19 mouse cellular contexts compared by ENCODE assay signal in the genomic region with DNA sequence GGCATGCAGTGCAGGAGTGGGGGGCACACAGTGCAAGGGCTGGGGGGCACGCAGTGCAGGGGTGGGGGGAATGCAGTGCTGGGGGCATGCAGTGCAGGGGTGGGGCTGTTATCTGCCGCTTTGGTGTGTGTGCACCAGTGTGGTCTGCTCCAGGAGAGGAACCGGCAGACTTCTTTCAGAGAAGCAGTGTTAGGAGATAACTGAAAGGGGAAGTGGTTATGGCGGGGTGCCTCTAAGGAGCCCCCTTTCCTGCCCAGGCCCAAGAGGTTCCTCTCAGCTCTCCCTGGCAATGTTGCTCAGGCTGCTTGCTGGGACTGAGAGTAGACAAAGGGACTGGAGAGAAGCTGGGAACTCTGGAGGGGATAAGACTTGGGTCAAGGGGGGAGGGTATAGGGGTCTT. TPM values are rescaled to one million over a fixed set of nuclear protein-coding genes. Genes with fewer than 3 reads are reported as not detected.
DNase-seq lines count a peak whose midpoint lies in the region; ATAC-seq lines count a peak whose summit lies in the region.
"Had no signal": no experiment of that assay in that cellular context is flagged by ENCODE, and none has a peak within 500 bp of the region (broad histone marks: within the 10 kb centered on the region; RNA-seq: fewer than 3 reads in every experiment).

No protein-coding gene starts in this region.

- no peak for DNase-seq in hindbrain, embryonic 10.5 days (ENCODE audit: low spot score)
- no peak for DNase-seq in hindbrain, embryonic 14.5 days (ENCODE audit: low spot score)
- peak; percentile 47 to 71 for DNase-seq in thymus, postnatal 36 days
- DNase-seq in retina, embryonic 14.5 days (ENCODE audit: low spot score), result no peak
- DNase-seq in left cerebral cortex, postnatal 10 days (ENCODE audit: extremely low spot score in 1 of 2, low spot score in 2 of 2), result no peak
- no peak for DNase-seq in lung, postnatal 14 days
- DNase-seq: cerebellum, postnatal 25 days; gastrocnemius, postnatal 25 days; right cerebral cortex, adult 18-20 months had no signal

- H3K4me1 ChIP-seq in hindbrain, embryonic 10.5 days (replicated peaks), result peaks cover 29% of the 10 kb centered on the region
- H3K4me1 ChIP-seq in hindbrain, embryonic 14.5 days (replicated peaks; ENCODE audit: control insufficient read depth, insufficient read depth, low read length), result 0 out of 2 replicates have a peak, but pooled peaks cover 5% of the 10 kb centered on the region

- H3K27me3 ChIP-seq in hindbrain, embryonic 10.5 days (ENCODE audit: insufficient read depth, poor library complexity, severe bottlenecking), result peaks cover 76% of the 10 kb centered on the region
- peaks cover 36% of the 10 kb centered on the region for H3K27me3 ChIP-seq in hindbrain, embryonic 14.5 days (ENCODE audit: control insufficient read depth, insufficient read depth, low read length)

- no peaks in the 10 kb centered on the region for H3K9me3 ChIP-seq in hindbrain, embryonic 10.5 days
- H3K9me3 ChIP-seq in hindbrain, embryonic 14.5 days (ENCODE audit: control insufficient read depth, low read length), result no peaks in the 10 kb centered on the region
- H3K9me3 ChIP-seq: embryonic facial prominence, embryonic 12.5 days; forebrain, embryonic 12.5 days; limb, embryonic 10.5 days; midbrain, embryonic 13.5 days; neural tube, embryonic 12.5 days had no signal

- intact Hi-C loops in left cerebral cortex, postnatal 10 days (cut with DNase I), result no loop called here

- 81% methylated on average over 4 of the region's 4 CpGs for WGBS in hindbrain, embryonic 10.5 days
- 83% methylated on average over 4 of the region's 4 CpGs for WGBS in hindbrain, embryonic 14.5 days

- H3K4me3 ChIP-seq in hindbrain, embryonic 10.5 days, result no peak overlapping the region
- no peak overlapping the region for H3K4me3 ChIP-seq in hindbrain, embryonic 14.5 days (replicated peaks; ENCODE audit: low read length)
- H3K4me3 ChIP-seq: embryonic facial prominence, embryonic 12.5 days; forebrain, embryonic 12.5 days; limb, embryonic 10.5 days; midbrain, embryonic 13.5 days; neural tube, embryonic 12.5 days had no signal

- H3K4me2 ChIP-seq in hindbrain, embryonic 14.5 days (replicated peaks), result no peak overlapping the region
- H3K4me2 ChIP-seq: embryonic facial prominence, embryonic 12.5 days; forebrain, embryonic 12.5 days; midbrain, embryonic 13.5 days; neural tube, embryonic 12.5 days had no signal

- no peaks in the 10 kb centered on the region for H3K36me3 ChIP-seq in hindbrain, embryonic 10.5 days
- H3K36me3 ChIP-seq in hindbrain, embryonic 14.5 days (replicated peaks; ENCODE audit: control insufficient read depth, insufficient read depth), result no peaks in the 10 kb centered on the region
- H3K36me3 ChIP-seq: embryonic facial prominence, embryonic 12.5 days; forebrain, embryonic 12.5 days; limb, embryonic 10.5 days; midbrain, embryonic 13.5 days; neural tube, embryonic 12.5 days had no signal

- no peak for ATAC-seq in hindbrain, embryonic 14.5 days (ENCODE audit: low FRiP score)
- peak; percentile 68 for ATAC-seq in hematopoietic stem cell, adult 5-6 weeks (replicated peaks in 1 of 2; ENCODE audit: insufficient read depth in 1 of 2, low FRiP score in 2 of 2, low TSS enrichment in 1 of 2, low read depth in 1 of 2, poor library complexity in 2 of 2, severe bottlenecking in 2 of 2)
- peak; percentile 45; the same call in 1 of the 2 replicates for ATAC-seq in monocyte, adult 5-6 weeks (replicated peaks; ENCODE audit: insufficient number of reproducible peaks, low FRiP score, low TSS enrichment, poor library complexity, severe bottlenecking)
- ATAC-seq: midbrain, embryonic 13.5 days had no signal

- H3K27ac ChIP-seq in hindbrain, embryonic 10.5 days, result peak overlapping the region; percentile 40; the same call in 1 of the 2 replicates
- H3K27ac ChIP-seq in hindbrain, embryonic 14.5 days, result no peak overlapping the region
- H3K27ac ChIP-seq: embryonic facial prominence, embryonic 12.5 days; forebrain, embryonic 12.5 days; limb, embryonic 10.5 days; midbrain, embryonic 13.5 days; neural tube, embryonic 12.5 days had no signal

- H3K9ac ChIP-seq in hindbrain, embryonic 14.5 days, result no peak overlapping the region
- H3K9ac ChIP-seq: embryonic facial prominence, embryonic 12.5 days; forebrain, embryonic 12.5 days; midbrain, embryonic 13.5 days; neural tube, embryonic 12.5 days had no signal

RNA-seq across cellular contexts. Expression of a gene that starts 2.7 kb away (rescaled TPM):
- 1.7 and 1.9 TPM in 2 replicates for polyA plus RNA-seq in hindbrain, embryonic 10.5 days (2016; fragmentation: Nextera tagmentation; extraction: Ambion mirVana)
- 1.7 and 3.0 TPM in 2 replicates for polyA plus RNA-seq in hindbrain, embryonic 14.5 days (2014; fragmentation: Nextera tagmentation; extraction: Ambion mirVana)
- 1.8 and 3.5 TPM in 2 replicates for total RNA-seq in hematopoietic stem cell, adult 5-6 weeks (2017)
- 0.87 to 12.3 TPM (median 3.8 TPM) in 3 replicates for total RNA-seq in monocyte, adult 5-6 weeks (2017)
- total RNA-seq in left cerebral cortex, postnatal 10 days (2021), result 1 to 10 TPM; 1.3 to 4.8 TPM

RNA-seq across cellular contexts. Expression of a gene that starts 25.0 kb away (rescaled TPM):
- 1.2 and 1.6 TPM in 2 replicates for polyA plus RNA-seq in hindbrain, embryonic 10.5 days (2016; fragmentation: Nextera tagmentation; extraction: Ambion mirVana)
- 0.26 and 0.43 TPM in 2 replicates for polyA plus RNA-seq in hindbrain, embryonic 14.5 days (2014; fragmentation: Nextera tagmentation; extraction: Ambion mirVana)
- total RNA-seq in hematopoietic stem cell, adult 5-6 weeks (2017), result 7.2 and 20.1 TPM in 2 replicates
- total RNA-seq in monocyte, adult 5-6 weeks (2017), result 1.4 to 7.1 TPM (median 4.4 TPM) in 3 replicates
- under 1 TPM; 0.58 to 0.59 TPM for total RNA-seq in left cerebral cortex, postnatal 10 days (2021)

RNA-seq across cellular contexts. Expression of a gene that starts 25.6 kb away (rescaled TPM):
- polyA plus RNA-seq in hindbrain, embryonic 10.5 days (2016; fragmentation: Nextera tagmentation; extraction: Ambion mirVana), result 0.32 and 0.35 TPM in 2 replicates
- 1.5 and 2.3 TPM in 2 replicates for polyA plus RNA-seq in hindbrain, embryonic 14.5 days (2014; fragmentation: Nextera tagmentation; extraction: Ambion mirVana)
- total RNA-seq in hematopoietic stem cell, adult 5-6 weeks (2017), result 0.25 and 0.50 TPM in 2 replicates
- total RNA-seq in monocyte, adult 5-6 weeks (2017), result not detected in 3 replicates
- total RNA-seq in left cerebral cortex, postnatal 10 days (2021), result 1 to 10 TPM; 5.1 to 5.2 TPM
- total RNA-seq: gastrocnemius, postnatal 25 days had no signal
- polyA plus RNA-seq: embryonic facial prominence, embryonic 12.5 days; kidney, embryonic 14.5 days; stomach, embryonic 14.5 days had no signal

RNA-seq across cellular contexts. Expression of a gene that starts 26.0 kb away (rescaled TPM):
- polyA plus RNA-seq in hindbrain, embryonic 10.5 days (2016; fragmentation: Nextera tagmentation; extraction: Ambion mirVana), result 1.1 and 2.2 TPM in 2 replicates
- 2.2 TPM in 2 replicates for polyA plus RNA-seq in hindbrain, embryonic 14.5 days (2014; fragmentation: Nextera tagmentation; extraction: Ambion mirVana)
- total RNA-seq in hematopoietic stem cell, adult 5-6 weeks (2017), result not detected in 2 replicates
- not detected in 3 replicates for total RNA-seq in monocyte, adult 5-6 weeks (2017)
- 1 to 10 TPM; 1.3 to 1.5 TPM for total RNA-seq in left cerebral cortex, postnatal 10 days (2021)
- total RNA-seq: gastrocnemius, postnatal 25 days had no signal
- polyA plus RNA-seq: heart, embryonic 16.5 days had no signal

RNA-seq across cellular contexts. Expression of a gene that starts 39.7 kb away (rescaled TPM):
- polyA plus RNA-seq in hindbrain, embryonic 10.5 days (2016; fragmentation: Nextera tagmentation; extraction: Ambion mirVana), result 82.8 and 87.8 TPM in 2 replicates
- polyA plus RNA-seq in hindbrain, embryonic 14.5 days (2014; fragmentation: Nextera tagmentation; extraction: Ambion mirVana), result 119 and 121 TPM in 2 replicates
- 11.6 and 21.5 TPM in 2 replicates for total RNA-seq in hematopoietic stem cell, adult 5-6 weeks (2017)
- 13.8 to 25.7 TPM (median 19.1 TPM) in 3 replicates for total RNA-seq in monocyte, adult 5-6 weeks (2017)
- total RNA-seq in left cerebral cortex, postnatal 10 days (2021), result 10 to 100 TPM; 82.1 to 82.4 TPM

Comparison
In these comparisons a context has a peak if more than half of its experiments do, and no peak if none do; other contexts are left out.
1. DNase-seq: peak in thymus, postnatal 36 days (2 of 2); none in hindbrain, embryonic 10.5 days (single experiment), hindbrain, embryonic 14.5 days (single experiment), retina, embryonic 14.5 days (single experiment), left cerebral cortex, postnatal 10 days (0 of 2) and lung, postnatal 14 days (single experiment).